Mouse (Mus musculus) CD4-positive, CD25-positive, alpha-beta regulatory T cell, adult 4 months (primary cell): Measurements from ENCODE around the gene Spred2. TPM values are rescaled to one million over a fixed set of nuclear protein-coding genes. Genes with fewer than 3 reads are reported as not detected.
A peak's percentile ranks its signal among the peaks of the same experiment; 100 is the strongest.
"Not testable (repeated sequence)": the region's sequence is repeated elsewhere in the genome, so short reads cannot be mapped to it uniquely, and the experiment has no call there.

ENCODE experiments used
- ATAC-seq: one replicate; pipeline ENCODE4 v1.8.0; 2017
- polyA plus RNA-seq, 2 experiments: library from polyadenylated mRNA; unstranded; fragments of 100-300 nt; shearing (Covaris generic); gene quantifications; one replicate each; pipeline ENCODE4 v1.2.1; 2017

The Spred2 gene
- polyA plus RNA-seq, 2 experiments from 2014 or later, result 2.8 to 4.4 TPM

GRCm38 (mm10) chr11:20027719-20028118 is 103.5 kb downstream of the Spred2 start:
- ATAC-seq, result no peak

- ATAC-seq, result no peak
These were observed 104.2 kb downstream of the Spred2 start for GRCm38 (mm10) chr11:20028396-20028795.

- no peak for ATAC-seq
These were observed 104.8 kb downstream of the Spred2 start for GRCm38 (mm10) chr11:20029014-20029413.

GRCm38 (mm10) chr11:20030973-20031372 is 106.8 kb downstream of the Spred2 start:
- ATAC-seq, result not testable (repeated sequence)

DNA sequence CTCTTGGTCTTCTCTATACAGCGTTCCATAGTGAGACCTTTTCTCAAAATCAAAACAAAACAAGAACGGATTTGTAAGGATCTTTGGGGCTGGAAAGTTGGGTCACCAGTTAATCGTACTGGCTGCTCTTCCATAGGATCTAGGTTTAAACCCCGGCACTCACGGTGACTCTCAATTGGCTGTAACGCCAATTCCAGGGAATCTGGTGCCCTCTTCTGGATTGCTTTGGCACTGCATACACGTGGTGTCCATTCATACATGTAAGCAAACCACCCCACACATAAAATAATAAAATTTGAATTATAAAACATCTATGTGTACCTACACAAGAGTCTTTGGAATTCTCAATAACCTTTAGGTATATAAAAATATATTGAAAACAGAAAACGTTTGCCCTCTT is 107.4 kb downstream of the Spred2 start:
- ATAC-seq, result no peak

GRCm38 (mm10) chr11:20033541-20034160 is 109.5 kb downstream of the Spred2 start:
- no peak for ATAC-seq

GRCm38 (mm10) chr11:20034337-20034947 is 110.3 kb downstream of the Spred2 start:
- ATAC-seq, result no peak

DNA sequence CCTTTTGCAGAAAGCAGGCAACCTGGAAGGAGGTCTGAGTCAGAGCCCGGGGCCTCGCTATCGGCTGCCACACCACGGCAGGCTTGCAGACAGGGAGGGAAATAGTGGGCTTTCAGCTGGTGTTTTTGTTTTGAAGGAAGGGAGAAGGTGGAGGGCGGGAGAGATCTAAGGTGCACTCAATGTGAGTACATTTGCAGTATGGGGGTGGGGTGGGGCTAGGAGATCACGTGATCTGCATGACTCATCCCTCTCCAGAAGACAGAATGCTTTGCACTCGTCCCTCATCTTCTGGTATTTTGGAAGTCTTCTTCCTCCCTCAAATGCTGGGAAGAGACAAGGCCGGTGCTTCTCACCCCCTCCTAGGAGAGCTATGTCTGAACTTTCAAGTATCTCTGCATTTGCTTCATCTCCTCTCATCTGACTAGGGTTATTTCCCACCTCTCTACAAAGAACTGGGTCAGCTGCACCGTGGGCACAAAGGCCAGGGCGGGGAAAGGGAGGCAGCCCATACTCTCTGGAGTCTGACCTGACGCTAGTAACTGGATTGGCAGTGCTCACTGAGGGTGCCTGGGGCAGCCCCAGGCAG is 111.3 kb downstream of the Spred2 start:
- peak; percentile 93 for ATAC-seq

DNA sequence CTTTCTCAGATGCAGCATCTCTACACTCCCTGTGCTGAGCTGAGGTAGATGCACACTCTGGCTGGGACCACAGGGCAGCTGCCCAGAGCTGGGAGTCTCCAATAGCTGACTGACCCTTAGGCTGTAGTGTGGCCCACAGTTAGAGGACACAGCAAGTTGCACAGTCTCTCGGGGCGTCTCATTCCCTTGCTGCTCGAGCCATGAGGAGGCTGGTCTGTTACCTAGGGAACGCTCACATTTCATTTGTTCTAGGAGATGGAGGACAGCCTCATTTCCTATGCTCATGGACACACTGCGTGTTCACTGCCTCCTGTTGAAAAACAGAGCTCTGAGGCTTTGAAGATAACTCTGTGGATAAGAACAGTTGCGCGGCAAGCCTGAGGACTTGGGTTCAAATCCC is 111.8 kb downstream of the Spred2 start:
- ATAC-seq, result no peak

- ATAC-seq, result no peak
These were observed 113.6 kb downstream of the Spred2 start for GRCm38 (mm10) chr11:20037739-20038138.

DNA sequence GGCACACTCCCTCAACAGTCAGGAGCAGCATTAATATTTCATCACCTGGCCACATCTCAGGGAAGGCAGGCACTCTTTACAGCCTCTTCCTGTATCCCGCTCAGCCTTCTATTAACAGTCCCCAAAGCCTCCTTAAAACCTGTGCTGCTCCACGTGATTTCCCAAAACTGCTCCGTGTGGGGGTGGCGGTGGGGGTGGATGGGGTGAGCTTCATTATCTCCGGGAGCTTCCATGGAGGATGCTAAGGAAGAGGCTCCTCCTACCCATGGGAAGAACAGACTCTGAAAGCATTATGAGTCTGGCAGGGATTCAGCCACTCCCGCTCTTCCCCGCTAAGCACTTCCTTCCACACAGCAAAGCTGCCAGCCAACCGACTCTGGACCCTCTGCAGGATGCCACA is 114.5 kb downstream of the Spred2 start:
- ATAC-seq, result no peak

GRCm38 (mm10) chr11:20041164-20041920 is 117.2 kb downstream of the Spred2 start:
- no peak for ATAC-seq

DNA sequence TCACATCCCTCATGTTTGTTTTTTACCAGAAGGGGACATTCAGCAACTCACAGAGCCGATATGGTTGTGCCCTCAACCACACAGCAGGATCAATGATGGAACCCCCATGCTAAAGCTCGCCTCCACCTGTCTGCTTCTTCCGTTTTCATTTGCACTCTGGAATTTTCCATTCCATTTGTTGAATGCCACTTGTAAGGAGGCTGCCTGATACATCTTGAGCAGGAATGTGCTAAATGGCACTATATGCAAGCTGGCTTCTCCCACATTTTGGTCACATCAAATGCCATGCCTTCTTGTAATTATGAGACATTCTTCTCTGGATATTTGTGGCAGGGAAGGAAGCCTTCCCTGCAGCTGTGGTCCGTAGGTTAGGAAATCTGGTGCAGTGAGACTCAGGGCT is 117.9 kb downstream of the Spred2 start:
- no peak for ATAC-seq

DNA sequence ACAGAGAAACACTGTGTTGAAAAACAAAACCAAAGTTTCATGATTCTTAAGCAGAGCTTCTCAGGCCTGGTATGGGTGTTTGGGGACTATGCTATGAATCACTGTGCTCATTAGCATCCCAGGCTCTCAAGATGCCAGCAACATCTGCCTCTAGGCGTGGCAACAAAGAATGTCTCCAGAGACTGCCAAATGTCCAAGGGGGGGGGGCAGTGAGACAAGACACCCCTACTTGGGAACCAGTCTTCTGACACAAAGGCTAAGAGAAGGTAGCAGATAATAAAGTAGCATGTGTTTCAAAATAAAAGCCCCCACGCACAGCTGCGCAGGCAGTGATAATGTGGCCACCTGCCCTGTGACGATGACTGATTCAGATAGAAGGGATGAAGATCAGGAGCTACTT is 119.1 kb downstream of the Spred2 start:
- no peak for ATAC-seq

- peak; percentile 37 for ATAC-seq
These were observed 121.4 kb downstream of the Spred2 start for GRCm38 (mm10) chr11:20045586-20045985.

- ATAC-seq, result no peak
These were observed 128.8 kb downstream of the Spred2 start for GRCm38 (mm10) chr11:20052814-20053536.

DNA sequence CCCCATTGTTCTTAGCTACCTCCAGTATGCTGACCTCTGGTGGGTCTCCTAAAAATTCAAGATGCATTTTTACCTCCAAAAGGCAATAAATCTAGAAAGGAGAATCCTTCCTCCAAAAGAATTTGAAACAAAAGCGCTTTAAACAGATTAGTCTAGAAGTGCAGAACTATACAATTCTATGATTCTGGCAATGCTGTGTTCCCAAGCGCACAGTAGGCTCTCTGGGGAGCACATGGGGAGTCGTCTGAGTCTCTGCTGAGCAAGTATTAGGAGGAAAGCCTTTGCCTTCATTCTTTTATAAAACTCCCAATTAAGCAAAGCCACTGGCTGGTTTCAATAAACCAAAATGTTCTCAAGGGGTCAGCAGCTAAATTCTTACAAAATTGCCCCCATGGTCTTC is 129.8 kb downstream of the Spred2 start:
- ATAC-seq, result no peak

- no peak for ATAC-seq
These were observed 130.4 kb downstream of the Spred2 start for GRCm38 (mm10) chr11:20054617-20055016.

GRCm38 (mm10) chr11:20056168-20056567 is 132.0 kb downstream of the Spred2 start:
- no peak for ATAC-seq

- ATAC-seq, result no peak
These were observed 133.3 kb downstream of the Spred2 start for GRCm38 (mm10) chr11:20057429-20057828.

- no peak for ATAC-seq
These were observed 135.6 kb downstream of the Spred2 start for GRCm38 (mm10) chr11:20059736-20060135.

DNA sequence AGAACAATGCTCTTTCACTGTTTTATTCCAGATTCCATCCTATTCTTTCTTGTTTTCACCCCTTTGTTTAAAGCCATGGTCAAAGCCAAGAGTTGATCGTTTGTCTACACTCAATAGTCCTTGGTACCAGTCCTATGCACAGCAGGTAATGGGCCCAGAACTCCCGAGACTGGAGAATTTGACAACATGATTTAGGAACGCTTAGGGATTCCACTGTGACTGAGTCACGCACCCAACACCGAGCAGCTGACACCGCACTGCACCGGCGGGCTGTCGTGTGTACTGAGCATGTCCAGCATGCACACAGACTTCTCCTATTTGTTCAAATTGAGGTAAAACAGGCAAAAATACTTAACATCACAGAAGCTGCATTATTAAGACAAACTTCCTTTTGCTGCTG is 138.6 kb downstream of the Spred2 start:
- ATAC-seq, result not testable (repeated sequence)

- not testable (repeated sequence) for ATAC-seq
These were observed 139.9 kb downstream of the Spred2 start for GRCm38 (mm10) chr11:20064086-20064485.
